Mouse (Mus musculus) bone marrow macrophage, adult 2 months (primary cell): Measurements from ENCODE around the gene Gpr161.

Experiments
- CTCF ChIP-seq: IDR thresholded peaks from 2 replicates; pipeline ENCODE4 v1.5.1; 2012; ENCODE audit warnings: low read depth, mild to moderate bottlenecking, low read length, moderate library complexity
- POLR2A ChIP-seq: IDR thresholded peaks from 2 replicates; pipeline ENCODE4 v1.6.1; 2012; ENCODE audit warnings: mild to moderate bottlenecking, low read depth, low read length, borderline replicate concordance

DNA sequence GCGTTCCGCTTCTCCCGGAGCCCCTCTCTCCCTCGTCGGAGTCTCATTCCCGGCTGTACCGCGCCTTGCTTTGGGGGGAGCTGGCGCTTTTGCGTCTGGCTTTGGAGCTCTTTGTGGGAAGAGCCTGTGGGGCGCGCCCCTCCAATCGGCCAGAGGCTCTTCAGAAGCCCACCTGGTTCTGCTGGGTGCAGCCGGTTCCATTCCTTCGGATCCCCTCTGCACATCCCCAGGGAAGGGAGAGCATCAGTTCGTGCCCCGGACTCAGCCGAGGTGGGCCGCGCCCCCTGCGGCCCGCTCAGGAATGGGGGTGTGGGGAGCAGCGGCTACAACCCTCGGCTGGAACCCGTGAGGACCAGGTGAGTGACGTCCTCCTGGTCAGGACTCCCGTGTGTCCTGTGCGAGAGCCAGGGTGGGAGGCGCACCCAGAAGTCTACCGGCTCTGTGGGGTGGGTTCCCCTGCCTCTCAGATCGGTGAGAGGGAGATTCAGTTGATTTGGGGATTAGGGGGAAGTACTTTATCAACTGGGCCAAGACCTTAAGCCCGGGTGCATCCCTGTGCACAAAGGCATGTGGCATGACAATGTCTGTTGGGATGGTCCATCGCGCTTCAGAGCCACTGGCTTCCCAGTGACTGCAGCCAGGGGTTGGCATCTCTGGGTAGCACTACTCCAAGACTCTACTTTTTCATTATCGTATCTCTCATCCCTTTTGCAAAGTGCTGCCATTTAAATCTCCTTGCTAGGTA, 13.2 kb upstream of the Gpr161 start:
- TF ChIP-seq CTCF (no peak), POLR2A (no peak)
